Mouse (Mus musculus): ENCODE measurements around the gene Bpifb1.
A peak's percentile ranks its signal among the peaks of the same experiment; 100 is the strongest.
"Not testable (repeated sequence)": the region's sequence is repeated elsewhere in the genome, so short reads cannot be mapped to it uniquely, and the experiment has no call there.

The Bpifb1 gene

GRCm38 (mm10) chr2:154190546-154191258, at the start of gene Bpifb1:
Gene Bpifb1 (plus strand): TSS chr2:154190818.
- no peak for DNase-seq

DNA sequence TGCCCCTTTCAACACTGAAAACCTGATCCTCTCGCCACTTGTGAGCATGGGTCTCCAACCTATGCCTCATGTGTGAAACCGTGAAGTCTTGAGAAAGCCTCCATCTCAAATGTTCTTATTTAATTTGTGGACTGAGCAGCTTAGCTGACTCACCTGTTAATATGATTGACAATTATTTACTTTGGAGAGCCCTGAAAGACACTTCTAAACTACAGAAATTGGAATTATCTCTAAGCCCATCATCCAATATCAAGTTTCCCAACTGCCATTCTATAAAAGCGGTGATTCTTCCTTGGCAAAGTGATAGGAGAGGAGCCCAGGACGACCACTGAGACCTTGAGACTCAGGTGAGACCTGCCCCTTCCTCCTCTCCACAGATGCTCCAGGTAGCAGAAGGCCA, 48.0 kb upstream of the Bpifb1 start, which contains the start of gene Bpifa1:
Gene Bpifa1 (plus strand): TSS at position 301 of the 400 bp plus-strand sequence.
- no peak for DNase-seq

- no peak for DNase-seq
Observed at GRCm38 (mm10) chr2:154143735-154144134, 46.9 kb upstream of the Bpifb1 start.

GRCm38 (mm10) chr2:154147496-154147895, 43.1 kb upstream of the Bpifb1 start:
- DNase-seq, result no peak

GRCm38 (mm10) chr2:154158433-154158832, 32.2 kb upstream of the Bpifb1 start:
- DNase-seq, result peak; percentile 72

DNA sequence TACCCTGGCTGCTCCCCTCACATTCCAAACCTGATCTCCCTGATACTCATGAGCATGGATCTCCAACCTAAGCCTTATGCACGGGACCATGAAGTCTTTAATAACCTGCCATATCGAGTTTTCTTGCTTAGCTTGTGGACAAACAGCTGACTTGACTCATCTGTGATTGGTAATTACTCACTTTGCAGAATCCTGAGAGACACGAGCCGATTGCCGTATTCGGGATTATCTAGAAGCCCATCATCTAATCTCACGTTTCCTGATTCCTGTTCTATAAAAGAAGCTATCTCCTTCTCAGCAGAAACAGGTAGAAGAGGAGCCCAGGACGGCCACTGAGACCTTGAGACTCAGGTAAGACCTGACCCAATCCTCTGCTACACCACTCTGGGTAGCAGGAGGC, 28.3 kb upstream of the Bpifb1 start, which contains the start of gene Bpifa5:
Gene Bpifa5 (plus strand): TSS at position 301 of the 400 bp plus-strand sequence.
- DNase-seq, result no peak

DNA sequence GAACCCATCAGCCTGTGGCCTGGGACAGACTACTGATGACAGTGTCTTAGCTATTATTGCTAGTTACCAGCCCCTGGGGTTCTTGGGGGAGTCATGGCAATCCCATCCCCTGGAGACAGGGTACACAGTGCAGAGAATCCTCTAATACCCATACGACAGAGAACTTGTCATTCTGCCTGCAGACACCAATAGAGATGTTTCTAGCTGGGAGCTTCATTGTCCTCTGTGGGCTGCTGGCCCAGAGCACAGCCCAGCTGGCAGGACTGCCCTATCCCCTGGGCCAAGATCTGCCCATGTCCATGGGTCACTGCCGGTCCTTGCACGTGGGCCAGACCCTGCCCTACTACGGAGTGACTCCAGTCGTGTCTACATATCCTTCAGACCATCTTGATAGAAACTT, 27.3 kb upstream of the Bpifb1 start:
- DNase-seq, result no peak

GRCm38 (mm10) chr2:154169172-154169571, 21.4 kb upstream of the Bpifb1 start:
- DNase-seq, result no peak

DNA sequence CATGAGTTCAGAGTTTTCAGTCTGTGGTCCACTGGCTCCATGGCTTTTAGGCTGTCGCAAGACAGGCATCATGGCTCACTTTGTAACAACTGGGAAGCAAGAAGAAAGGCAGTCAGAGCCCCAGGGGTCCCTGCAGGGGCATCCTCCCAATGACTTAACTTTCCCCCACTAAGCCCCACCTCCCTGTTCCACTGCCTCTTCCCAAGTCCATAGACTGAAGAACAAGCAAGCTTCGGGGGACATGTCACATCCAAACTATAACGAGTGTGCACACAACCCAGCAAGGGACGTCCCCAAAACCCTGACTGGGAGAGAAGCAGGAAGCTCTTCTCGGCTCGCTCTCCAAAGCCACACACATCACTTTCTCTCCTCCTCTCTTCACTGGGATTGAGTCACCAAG, 19.0 kb upstream of the Bpifb1 start:
- no peak for DNase-seq

DNA sequence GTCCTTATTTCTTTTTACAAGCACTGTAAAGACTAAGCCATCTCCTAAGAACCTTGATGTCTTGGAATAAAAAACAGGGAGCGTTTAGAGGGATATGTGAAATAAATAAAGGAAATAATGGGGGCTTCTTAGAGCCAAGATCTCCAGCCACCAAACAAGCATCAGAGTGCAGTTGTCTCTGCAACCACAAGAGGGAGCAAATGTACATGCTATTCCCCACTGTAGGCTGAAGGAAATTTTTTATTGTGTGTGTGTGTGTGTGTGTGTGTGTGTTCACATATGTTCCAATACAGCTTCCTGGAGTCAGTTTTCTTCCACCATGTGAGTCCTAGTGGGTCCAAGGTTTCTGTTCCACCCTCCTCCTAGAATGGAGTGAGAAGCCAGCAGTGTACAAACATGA, 17.3 kb upstream of the Bpifb1 start:
- DNase-seq, result peak; percentile 35

DNA sequence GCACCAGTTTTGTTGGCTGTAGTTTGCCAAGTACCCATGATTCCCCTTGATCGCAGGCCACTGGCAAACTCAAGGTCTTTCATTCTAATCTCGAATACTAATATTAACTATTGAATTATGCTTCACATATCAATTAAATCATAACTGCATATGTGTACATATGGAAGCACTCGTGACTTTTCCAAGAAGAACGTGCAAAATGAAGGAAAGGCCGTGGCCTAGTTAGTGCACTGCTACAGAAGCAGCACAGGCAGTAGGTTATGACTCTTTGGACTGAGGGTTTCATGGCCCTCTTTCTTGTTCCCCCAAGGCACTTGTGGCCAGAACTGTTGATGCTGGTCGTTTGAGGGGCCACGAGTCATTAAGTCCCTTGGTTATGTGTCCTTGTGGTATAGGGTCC, 8.7 kb upstream of the Bpifb1 start:
- DNase-seq, result not testable (repeated sequence)

- not testable (repeated sequence) for DNase-seq
Observed at GRCm38 (mm10) chr2:154183061-154183460, 7.6 kb upstream of the Bpifb1 start.

GRCm38 (mm10) chr2:154185319-154185718, 5.3 kb upstream of the Bpifb1 start:
- DNase-seq, result no peak

GRCm38 (mm10) chr2:154185748-154186147, 4.9 kb upstream of the Bpifb1 start:
- no peak for DNase-seq

DNA sequence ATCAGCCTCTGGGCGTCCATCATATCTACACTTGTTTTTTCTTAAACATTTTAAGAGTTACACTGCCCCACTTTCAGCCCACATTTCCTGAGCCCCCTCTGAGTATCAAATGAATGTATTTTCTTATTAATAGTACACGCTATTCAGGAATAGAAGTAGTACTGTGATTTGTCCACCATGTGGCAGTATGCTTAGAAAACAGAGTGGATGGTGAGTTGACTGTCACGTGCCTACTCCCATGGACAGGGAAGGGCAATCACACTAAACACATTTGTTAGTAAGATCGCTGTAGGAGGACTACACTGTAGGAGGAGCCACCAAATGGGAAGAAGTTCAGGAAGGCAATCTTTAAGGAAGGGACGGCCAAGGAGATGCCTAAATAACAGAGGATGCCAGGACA, 3.1 kb upstream of the Bpifb1 start:
- no peak for DNase-seq

- DNase-seq, result no peak
Observed at GRCm38 (mm10) chr2:154189877-154190434, 662 bp upstream of the Bpifb1 start.

DNA sequence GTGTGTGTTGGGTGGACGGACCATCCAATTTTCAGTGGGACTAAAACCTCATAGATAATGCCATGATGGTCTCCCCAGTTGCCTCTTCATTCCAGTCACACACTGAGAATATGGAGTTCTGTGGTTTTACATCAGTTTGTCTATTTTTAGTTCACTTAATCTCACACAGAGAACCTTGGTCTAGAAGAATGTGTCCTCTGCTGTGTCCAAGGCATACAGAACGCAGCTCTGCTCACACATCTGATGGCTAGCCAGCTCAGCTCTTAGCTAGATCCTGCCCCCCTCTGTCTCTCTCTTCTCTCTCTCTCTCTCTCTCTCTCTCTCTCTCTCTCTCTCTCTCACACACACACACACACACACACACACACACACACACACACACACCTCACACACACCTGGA, 1.5 kb downstream of the Bpifb1 start:
- no peak for DNase-seq

GRCm38 (mm10) chr2:154193071-154193470, 2.5 kb downstream of the Bpifb1 start:
- DNase-seq, result no peak

DNA sequence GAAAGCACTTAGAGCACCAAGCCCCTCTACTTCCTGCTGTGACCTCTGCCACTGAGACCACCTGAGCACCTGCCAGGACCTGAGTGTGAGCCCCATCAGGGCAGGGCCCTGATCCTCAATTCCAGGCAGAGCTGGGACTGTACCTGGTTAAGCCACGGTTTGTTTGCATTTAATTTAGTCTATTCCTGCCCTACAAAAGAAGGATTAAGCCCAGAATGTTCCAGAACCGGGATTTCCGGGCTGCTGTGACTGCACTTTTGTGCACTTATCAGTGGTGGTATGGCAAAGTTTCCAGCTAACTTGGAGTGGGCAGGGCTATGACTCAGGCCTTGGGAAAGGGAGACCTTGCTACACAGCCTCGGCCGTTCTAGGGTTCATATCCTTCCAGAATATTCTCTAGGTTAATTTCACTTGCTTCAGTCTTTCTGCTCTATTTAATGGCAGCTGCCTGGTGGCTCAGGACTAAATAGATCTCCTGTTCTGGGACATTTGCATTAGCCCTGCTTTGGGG, 3.4 kb downstream of the Bpifb1 start:
- DNase-seq, result no peak

DNA sequence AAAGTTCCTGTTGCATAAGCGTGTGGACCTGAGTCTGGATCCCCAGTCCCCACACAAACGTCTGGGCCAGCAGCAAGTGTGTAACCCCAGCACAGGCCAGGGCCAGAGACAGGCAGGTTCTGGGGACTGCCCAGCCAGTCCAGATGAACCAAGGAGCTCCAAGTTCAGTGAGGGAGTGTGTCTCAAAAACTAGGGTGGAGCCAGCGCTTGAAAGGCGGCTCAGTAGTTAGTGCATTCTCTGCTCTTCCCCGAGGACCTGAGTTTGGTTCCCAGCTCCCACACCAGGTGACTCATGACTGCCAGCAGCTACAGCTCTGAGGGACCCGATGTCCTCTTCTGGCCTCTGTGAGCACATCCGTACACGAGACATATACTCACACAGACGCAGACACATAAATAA, 6.4 kb downstream of the Bpifb1 start:
- no peak for DNase-seq

GRCm38 (mm10) chr2:154204630-154205029, 14.0 kb downstream of the Bpifb1 start:
- no peak for DNase-seq

- DNase-seq, result peak; percentile 62
Observed at GRCm38 (mm10) chr2:154206908-154207307, 16.3 kb downstream of the Bpifb1 start.

DNA sequence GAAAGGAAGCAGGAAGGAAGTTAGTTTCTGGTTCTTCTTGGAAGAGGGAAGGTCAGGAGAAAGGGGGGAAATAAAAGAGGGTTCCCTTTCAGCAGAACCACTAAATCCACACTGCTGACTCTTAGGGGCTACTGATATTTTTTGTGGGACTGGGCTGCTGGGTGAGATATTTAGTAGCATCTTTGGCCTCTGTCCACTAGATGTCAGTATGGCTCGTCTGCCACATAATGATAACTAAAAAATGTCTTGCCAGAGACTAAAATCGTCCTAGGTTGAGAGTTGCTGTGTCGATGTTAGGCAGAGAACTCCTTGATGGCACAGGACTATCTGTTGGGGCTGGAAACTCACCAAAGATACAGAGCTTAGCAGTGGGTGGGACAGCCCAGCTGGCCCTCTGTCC, 18.5 kb downstream of the Bpifb1 start:
- no peak for DNase-seq

- DNase-seq, result no peak
Observed at GRCm38 (mm10) chr2:154211121-154211520, 20.5 kb downstream of the Bpifb1 start.
